Mouse (Mus musculus): ENCODE results near the gene Atf7.

DNA sequence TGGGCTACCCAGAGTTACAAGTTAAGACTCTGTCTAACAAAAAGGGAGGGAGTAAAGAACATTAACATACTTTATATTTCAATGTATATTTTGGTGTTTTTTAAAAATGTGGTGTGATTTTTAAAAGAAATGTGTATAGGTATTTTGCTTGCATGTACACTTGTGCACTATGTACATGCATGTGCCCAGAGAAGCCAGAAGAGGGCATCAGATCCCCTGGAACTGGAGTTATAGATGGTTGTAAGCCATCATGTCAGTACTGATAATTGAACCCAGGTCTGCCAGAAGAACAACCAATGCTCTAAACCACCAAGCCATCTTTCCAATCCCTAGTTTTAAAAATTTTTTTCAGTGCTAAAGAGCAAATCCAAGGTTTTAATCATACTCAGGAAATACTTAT is 12.3 kb downstream of the Atf7 start:
- TF ChIP-seq MAFK (IDR thresholded peaks at IDR 0.05; ENCODE audit: insufficient replicate concordance, low read length) (no peak), POLR2A (IDR thresholded peaks at IDR 0.05; ENCODE audit: low read depth, low read length) (no peak), CHD2 (IDR thresholded peaks at IDR 0.05; ENCODE audit: low read length) (no peak), UBTF (IDR thresholded peaks at IDR 0.05; ENCODE audit: low read depth, low read length) (no peak), TCF12 (IDR thresholded peaks at IDR 0.05; ENCODE audit: low read depth, low read length) (no peak), E2F4 (IDR thresholded peaks at IDR 0.05; ENCODE audit: insufficient replicate concordance, low read depth, low read length) (no peak), JUND (conservative IDR thresholded peaks at IDR 0.05; ENCODE audit: low read depth, low read length) (no peak), ETS1 (conservative IDR thresholded peaks at IDR 0.05; ENCODE audit: low read depth, low read length) (no peak)

All from CH12.LX (cell line).